32 mouse cellular contexts compared by ENCODE assay signal in the genomic region with DNA sequence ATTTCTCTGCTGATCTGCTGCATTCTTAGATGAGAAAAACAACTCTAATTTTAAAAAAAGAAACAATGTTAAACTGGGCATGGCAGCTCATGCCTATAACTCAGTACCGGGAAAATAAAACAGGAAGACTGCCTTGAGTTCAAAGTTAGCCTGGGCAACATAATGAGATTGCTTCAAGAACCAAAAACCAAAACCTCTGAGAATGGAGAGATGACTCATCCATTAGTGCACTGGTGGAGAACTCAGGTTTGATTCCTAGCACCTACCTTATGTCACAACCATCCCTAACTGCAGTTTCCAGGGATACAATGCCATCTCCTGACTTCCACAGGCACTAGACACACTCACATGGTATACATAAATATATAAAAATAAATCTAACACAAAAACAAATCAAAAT.
"Had no signal": no experiment of that assay in that cellular context is flagged by ENCODE, and none has a peak within 500 bp of the region (broad histone marks: within the 10 kb centered on the region; RNA-seq: fewer than 3 reads in every experiment).

No protein-coding gene starts in this region.

- H3K4me3 ChIP-seq: limb, embryonic 10.5 days; limb, embryonic 12.5 days; limb, embryonic 13.5 days; limb, embryonic 15.5 days; liver, embryonic 12.5 days; liver, embryonic 13.5 days; liver, embryonic 15.5 days; lung, embryonic 15.5 days; megakaryocyte, embryonic 14.5 days; midbrain, embryonic 10.5 days; midbrain, embryonic 12.5 days; midbrain, embryonic 13.5 days; midbrain, embryonic 15.5 days; myocyte; neural tube, embryonic 12.5 days had no signal

- DNase-seq: left cerebral cortex, postnatal 4 days; liver; liver, embryonic 13.5 days; liver, postnatal 0 days; lung, adult 18-20 months; lung, adult 2 months; lung, embryonic 14.5 days; lung, postnatal 10 days; lung, postnatal 14 days; lung, postnatal 36 days; lung, postnatal 4 days; midbrain, embryonic 14.5 days had no signal

- H3K4me2 ChIP-seq: limb, embryonic 12.5 days; limb, embryonic 13.5 days; limb, embryonic 15.5 days; liver, embryonic 11.5 days; liver, embryonic 12.5 days; liver, embryonic 13.5 days; liver, embryonic 15.5 days; lung, embryonic 14.5 days; lung, embryonic 15.5 days; midbrain, embryonic 11.5 days; midbrain, embryonic 12.5 days; midbrain, embryonic 13.5 days; midbrain, embryonic 15.5 days; neural tube, embryonic 12.5 days had no signal

- H3K4me1 ChIP-seq: limb, embryonic 10.5 days; limb, embryonic 12.5 days; limb, embryonic 13.5 days; limb, embryonic 15.5 days; liver, embryonic 13.5 days; midbrain, embryonic 10.5 days; midbrain, embryonic 12.5 days; midbrain, embryonic 13.5 days; midbrain, embryonic 15.5 days; neural tube, embryonic 12.5 days had no signal

- ATAC-seq: liver, embryonic 12.5 days; liver, postnatal 0 days; lung, postnatal 0 days; midbrain, embryonic 13.5 days; midbrain, embryonic 15.5 days; midbrain, embryonic 16.5 days had no signal

- H3K27me3 ChIP-seq: limb, embryonic 12.5 days; limb, embryonic 13.5 days; limb, embryonic 15.5 days; liver, embryonic 12.5 days; liver, embryonic 13.5 days; liver, embryonic 15.5 days; lung, embryonic 15.5 days; megakaryocyte, embryonic 14.5 days; midbrain, embryonic 12.5 days; midbrain, embryonic 13.5 days; midbrain, embryonic 15.5 days; neural tube, embryonic 12.5 days had no signal

- H3K9ac ChIP-seq: limb, embryonic 12.5 days; limb, embryonic 13.5 days; limb, embryonic 15.5 days; liver, embryonic 12.5 days; liver, embryonic 13.5 days; liver, embryonic 14.5 days; liver, embryonic 15.5 days; liver, postnatal 0 days; lung, embryonic 14.5 days; lung, embryonic 15.5 days; midbrain, embryonic 12.5 days; midbrain, embryonic 13.5 days; midbrain, embryonic 15.5 days; neural tube, embryonic 12.5 days had no signal

- H3K9me3 ChIP-seq: limb, embryonic 10.5 days; limb, embryonic 12.5 days; limb, embryonic 13.5 days; limb, embryonic 15.5 days; liver, embryonic 12.5 days; liver, embryonic 13.5 days; liver, embryonic 15.5 days; lung, embryonic 15.5 days; megakaryocyte, embryonic 14.5 days; midbrain, embryonic 10.5 days; midbrain, embryonic 12.5 days; midbrain, embryonic 13.5 days; midbrain, embryonic 15.5 days; neural tube, embryonic 12.5 days had no signal

- H3K36me3 ChIP-seq: limb, embryonic 12.5 days; limb, embryonic 13.5 days; limb, embryonic 15.5 days; liver, embryonic 13.5 days; lung, embryonic 15.5 days; midbrain, embryonic 12.5 days; midbrain, embryonic 13.5 days; midbrain, embryonic 15.5 days; neural tube, embryonic 12.5 days had no signal

- H3K27ac ChIP-seq: limb, embryonic 10.5 days; limb, embryonic 12.5 days; limb, embryonic 13.5 days; limb, embryonic 15.5 days; liver, embryonic 12.5 days; liver, embryonic 13.5 days; liver, embryonic 14.5 days; liver, embryonic 15.5 days; lung, embryonic 15.5 days; macrophage; midbrain, embryonic 10.5 days; midbrain, embryonic 12.5 days; midbrain, embryonic 13.5 days; midbrain, embryonic 15.5 days; neural tube, embryonic 12.5 days had no signal
